ENCODE assay signal across 8 mouse cellular contexts in the genomic region with DNA sequence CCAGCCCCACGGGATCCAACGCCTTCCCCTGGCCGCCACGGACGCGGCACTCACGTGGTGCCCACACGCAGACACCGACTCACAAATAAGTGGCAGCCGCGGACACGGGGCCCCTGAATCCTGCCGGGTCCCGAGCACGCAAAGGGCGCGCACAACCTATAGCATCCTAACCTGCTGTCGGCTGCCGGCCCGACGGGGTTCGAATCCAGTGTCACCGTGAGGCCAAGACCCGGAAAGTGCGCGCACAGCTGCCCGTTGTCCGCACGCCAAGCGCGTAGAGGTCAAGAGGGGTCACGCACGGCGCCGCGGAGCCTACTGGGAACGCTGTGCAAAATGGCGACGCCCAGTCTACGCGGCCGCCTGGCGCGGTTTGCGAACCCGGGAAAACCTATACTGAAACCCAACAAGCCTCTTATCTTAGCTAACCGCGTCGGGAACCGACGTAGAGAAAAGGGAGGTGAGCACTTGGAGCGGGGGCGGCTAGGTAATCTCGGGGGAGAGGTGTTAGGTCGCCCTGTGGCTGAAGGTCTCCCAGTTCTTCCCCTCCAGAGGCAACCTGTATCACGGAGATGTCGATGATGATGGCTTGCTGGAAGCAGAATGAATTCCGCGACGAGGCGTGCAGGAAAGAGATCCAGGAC. TPM values are rescaled to one million over a fixed set of nuclear protein-coding genes. Genes with fewer than 3 reads are reported as not detected.
A peak's percentile ranks its signal among the peaks of the same experiment; 100 is the strongest.
DNase-seq lines count a peak whose midpoint lies in the region; ATAC-seq lines count a peak whose summit lies in the region.

A gene (plus strand): TSS at position 266 of the 641 bp plus-strand sequence.

- H3K27ac ChIP-seq in intestine, embryonic 14.5 days (ENCODE audit: low read depth) = peak within 1 kb of the TSS; percentile 89

- DNase-seq in adrenal gland, adult 18-20 months (ENCODE audit: low spot score in 2 of 2) = peak; percentile 90 to 94
- peak; percentile 94 for DNase-seq in embryo, embryonic 11 days
- DNase-seq in gastrocnemius, postnatal 25 days = peak; percentile 87
- peak; percentile 96 for DNase-seq in intestine, embryonic 14.5 days (ENCODE audit: low spot score)
- peak; percentile 91 to 92 for DNase-seq in left cerebral cortex, postnatal 14 days (ENCODE audit: low spot score in 2 of 2)
- DNase-seq in right cerebral cortex, postnatal 14 days = peak; percentile 93
- DNase-seq in urinary bladder, postnatal 25 days (ENCODE audit: low spot score) = peak; percentile 94

- H3K4me1 ChIP-seq in intestine, embryonic 14.5 days (replicated peaks; ENCODE audit: control insufficient read depth, insufficient read depth, low read length) = peaks cover 31% of the 10 kb centered on the region

- intact Hi-C loops in left cerebral cortex, postnatal 14 days (cut with DNase I) = no loop called here

- H3K4me3 ChIP-seq in intestine, embryonic 14.5 days (ENCODE audit: low read depth, low read length) = peak within 1 kb of the TSS; percentile 86

- WGBS in intestine, embryonic 14.5 days = under 1% methylated on average over 61 of the region's 61 CpGs

- H3K27me3 ChIP-seq in intestine, embryonic 14.5 days (replicated peaks; ENCODE audit: control insufficient read depth, insufficient read depth, low read length) = no peaks in the 10 kb centered on the region

- peak within 1 kb of the TSS; percentile 81 for H3K4me2 ChIP-seq in intestine, embryonic 14.5 days (ENCODE audit: low read length)

- ATAC-seq in intestine, embryonic 14.5 days (replicated peaks; ENCODE audit: low FRiP score, low TSS enrichment, low read depth) = peak; percentile 74
- peak; percentile 77 for ATAC-seq in megakaryocyte-erythroid progenitor cell, adult 5-6 weeks (replicated peaks; ENCODE audit: low FRiP score, low TSS enrichment, poor library complexity, severe bottlenecking)

- H3K9ac ChIP-seq in intestine, embryonic 14.5 days (ENCODE audit: low read length) = peak within 1 kb of the TSS; percentile 70

- H3K36me3 ChIP-seq in intestine, embryonic 14.5 days (ENCODE audit: control insufficient read depth, insufficient read depth, low read length) = peaks cover 25% of the 10 kb centered on the region

- H3K9me3 ChIP-seq in intestine, embryonic 14.5 days (ENCODE audit: control insufficient read depth, low read length) = no peaks in the 10 kb centered on the region

RNA-seq across cellular contexts. Expression of the gene that starts here (rescaled TPM):
- 10 to 100 TPM; 80.8 to 90.3 TPM for total RNA-seq in adrenal gland, adult 18-20 months (2021)
- 100 to 1,000 TPM; 110 to 119 TPM for total RNA-seq in gastrocnemius, postnatal 25 days (2021)
- 231 and 234 TPM in 2 replicates for polyA plus RNA-seq in intestine, embryonic 14.5 days (2014; fragmentation: Nextera tagmentation; extraction: Ambion mirVana)
- total RNA-seq in left cerebral cortex, postnatal 14 days (2021) = 10 to 100 TPM; 49.9 to 53.9 TPM
- 202 and 239 TPM in 2 replicates for total RNA-seq in megakaryocyte-erythroid progenitor cell, adult 5-6 weeks (2014; fragmentation: Nextera tagmentation)
- total RNA-seq in megakaryocyte-erythroid progenitor cell, adult 5-6 weeks (2017) = 102 and 122 TPM in 2 replicates

Comparison
In these comparisons a context has a peak if more than half of its experiments do, and no peak if none do; other contexts are left out.
1. Peak in every context shown above with its lines: DNase-seq, ATAC-seq, H3K4me3 ChIP-seq and H3K27ac ChIP-seq.